Mouse (Mus musculus) neural tube, embryonic 11.5 days (tissue): Measurements from ENCODE around the gene Ipo13. TPM values are rescaled to one million over a fixed set of nuclear protein-coding genes. Genes with fewer than 3 reads are reported as not detected.

ENCODE experiments used
- ATAC-seq: fragments of 200-750 bp; cut with Nextera tagmentation; 2 replicates; pipeline ENCODE4 v1.8.0; 2017; ENCODE audit warnings: moderate number of reproducible peaks, mild to moderate bottlenecking, moderate TSS enrichment, moderate library complexity; ENCODE audit not compliant: insufficient read depth, low FRiP score, low TSS enrichment
- DNase-seq: peaks from one replicate; pipeline ENCODE4 v3.0.0-alpha.2; 2015; ENCODE audit warnings: low spot score
- H3K27ac ChIP-seq: fragments of 300-500 bp; sonication (generic); 2 replicates; pipeline ENCODE4 v1.5.1; 2014; ENCODE audit warnings: low read depth, mild to moderate bottlenecking, low read length
- H3K27me3 ChIP-seq: fragments of 300-500 bp; sonication (generic); 2 replicates; pipeline ENCODE4 v1.6.1; 2014; ENCODE audit warnings: mild to moderate bottlenecking, low read length, mixed read lengths; ENCODE audit not compliant: control insufficient read depth, insufficient read depth
- H3K36me3 ChIP-seq: fragments of 300-500 bp; sonication (generic); 2 replicates; pipeline ENCODE4 v1.6.1; 2014; ENCODE audit warnings: mild to moderate bottlenecking, low read length, moderate library complexity, mixed read lengths; ENCODE audit not compliant: control insufficient read depth, insufficient read depth
- H3K4me1 ChIP-seq: fragments of 300-500 bp; sonication (generic); 2 replicates; pipeline ENCODE4 v1.6.1; 2014; ENCODE audit warnings: low read length, mixed read lengths; ENCODE audit not compliant: control insufficient read depth, insufficient read depth
- H3K4me2 ChIP-seq: fragments of 300-500 bp; sonication (generic); 2 replicates; pipeline ENCODE4 v1.6.1; 2014; ENCODE audit warnings: low read depth, mild to moderate bottlenecking, moderate library complexity
- H3K4me3 ChIP-seq: fragments of 300-500 bp; sonication (generic); 2 replicates; pipeline ENCODE4 v1.5.1; 2014; ENCODE audit warnings: low read depth, low read length
- H3K9ac ChIP-seq: fragments of 300-500 bp; sonication (generic); 2 replicates; pipeline ENCODE4 v1.6.1; 2014; ENCODE audit warnings: mild to moderate bottlenecking, low read length
- H3K9me3 ChIP-seq: fragments of 300-500 bp; sonication (generic); 2 replicates; pipeline ENCODE4 v1.6.1; 2016; ENCODE audit warnings: low read length; ENCODE audit not compliant: control insufficient read depth
- WGBS: fragments of 180-500 bp; shearing (Covaris S2); extraction: QIAGEN DNeasy Blood & Tissue Kit; methylation state at CpG from one replicate; pipeline ENCODE4 v1.1.7; 2014; 5-methylcytosine and 5-hydroxymethylcytosine counted together
- polyA plus RNA-seq: library from polyadenylated mRNA; unstranded; fragments of >200 nt; fragmentation: Nextera tagmentation; extraction: Ambion mirVana; gene quantifications from 2 replicates; pipeline ENCODE4 v1.2.1, GENCODE M21; 2014

The Ipo13 gene
- polyA plus RNA-seq, 1 experiment from 2014 or later: 67.0 TPM

DNA sequence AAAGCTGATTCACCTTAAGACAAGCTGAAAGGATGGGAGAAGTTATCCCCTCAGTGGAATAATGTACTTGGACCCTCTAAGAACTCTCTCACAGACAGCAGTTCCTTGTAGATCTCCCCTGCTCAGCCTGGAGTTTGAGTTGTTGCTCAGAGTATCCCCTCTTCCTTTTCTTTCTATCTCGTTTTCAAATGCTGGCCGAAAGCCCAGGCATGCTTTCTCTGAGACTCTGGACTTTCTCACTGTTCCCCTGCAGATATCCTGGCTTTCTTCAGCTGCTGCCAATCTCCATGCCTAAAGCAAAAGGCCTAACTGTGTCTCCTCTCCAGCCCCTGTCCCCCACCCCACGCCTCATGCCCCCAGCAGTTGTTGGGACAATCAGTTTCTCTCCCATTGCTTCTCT lies 3.5 kb upstream of the Ipo13 start:
- WGBS: 83% methylated on average over 3 of the region's 3 CpGs
- no peak overlapping the region for H3K9ac ChIP-seq
- no peak for ATAC-seq

DNA sequence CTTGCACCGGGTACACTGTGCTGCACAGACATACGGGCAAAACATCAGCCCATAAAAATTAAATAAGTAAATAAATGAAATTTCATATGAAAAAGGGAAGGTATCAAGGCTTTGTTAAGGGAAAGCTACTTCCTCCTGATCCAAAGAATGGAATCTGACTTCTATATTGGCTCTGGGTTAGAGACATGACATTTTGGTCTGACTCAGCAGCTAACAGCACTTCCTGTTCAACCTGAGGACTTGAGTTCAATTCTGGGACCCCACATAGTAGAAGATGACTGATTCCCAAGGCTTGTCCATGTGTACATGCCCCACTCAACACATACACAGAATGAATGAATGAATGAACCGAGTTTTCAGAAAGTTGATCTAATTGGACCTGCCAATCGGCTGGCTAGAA lies 3.0 kb upstream of the Ipo13 start:
- Histone ChIP-seq H3K27me3 (no peaks in the 10 kb centered on the region), H3K36me3 (no peaks in the 10 kb centered on the region), H3K4me2 (no peak overlapping the region), H3K4me1 (peaks cover 16% of the 10 kb centered on the region), H3K9me3 (no peaks in the 10 kb centered on the region), H3K27ac (no peak overlapping the region), H3K9ac (no peak overlapping the region), H3K4me3 (no peak overlapping the region)
- WGBS: 92% methylated on average over 4 of the region's 4 CpGs
- no peak for ATAC-seq
- DNase-seq: no peak

More for the DNA sequence above, 3.5 kb upstream of the Ipo13 start:
- Histone ChIP-seq H3K36me3 (no peaks in the 10 kb centered on the region), H3K27me3 (no peaks in the 10 kb centered on the region), H3K27ac (no peak overlapping the region), H3K9me3 (no peaks in the 10 kb centered on the region), H3K4me2 (no peak overlapping the region), H3K4me3 (no peak overlapping the region), H3K4me1 (peaks cover 12% of the 10 kb centered on the region)
- DNase-seq: no peak

DNA sequence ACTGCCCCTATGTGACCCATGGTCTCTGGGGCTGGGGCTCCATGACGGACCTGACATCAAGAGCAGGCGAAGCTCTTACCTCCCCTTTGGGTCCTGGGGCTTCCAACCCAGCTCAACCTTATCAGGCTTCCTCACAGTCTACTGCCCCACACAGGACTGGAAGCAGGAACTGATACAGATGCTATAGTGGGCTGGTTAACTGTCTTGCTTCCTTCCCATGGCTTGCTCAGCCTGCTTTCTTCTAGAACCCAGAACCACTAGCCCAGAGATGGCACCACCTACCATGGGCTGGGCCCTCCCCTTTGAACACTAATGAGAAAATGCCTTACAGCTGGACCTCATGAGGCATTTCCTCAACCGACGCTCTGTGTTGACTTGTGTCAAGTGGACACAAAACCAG lies 2.6 kb upstream of the Ipo13 start:
- ATAC-seq (no peak), DNase-seq (no peak)
- WGBS: 94% methylated on average over 4 of the region's 4 CpGs
- Histone ChIP-seq H3K27ac (no peak overlapping the region), H3K9ac (no peak overlapping the region), H3K4me3 (no peak overlapping the region), H3K9me3 (no peaks in the 10 kb centered on the region), H3K4me1 (peaks cover 20% of the 10 kb centered on the region), H3K4me2 (no peak overlapping the region), H3K36me3 (no peaks in the 10 kb centered on the region), H3K27me3 (no peaks in the 10 kb centered on the region)

DNA sequence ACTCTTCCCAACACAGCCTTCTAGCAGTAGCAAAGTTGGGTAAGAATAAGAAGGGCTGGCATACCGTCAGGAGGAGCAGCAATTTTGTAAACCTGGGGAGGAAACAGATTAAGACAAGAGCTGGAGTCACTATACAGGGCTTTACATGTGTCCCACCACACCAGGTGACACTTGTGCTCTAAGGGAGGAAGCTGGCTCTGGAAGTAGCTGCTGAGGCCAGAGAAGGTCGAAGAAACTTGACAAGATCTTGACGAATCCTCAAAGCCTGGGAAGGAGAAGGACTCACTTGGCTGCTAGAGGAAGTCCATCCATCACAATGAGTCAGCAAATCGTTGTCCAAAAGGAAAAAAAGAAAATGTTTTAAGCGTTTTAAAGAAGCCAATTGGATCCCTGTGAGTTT lies 1.6 kb upstream of the Ipo13 start:
- Histone ChIP-seq H3K4me2 (no peak overlapping the region), H3K27ac (no peak overlapping the region), H3K4me3 (no peak overlapping the region), H3K9me3 (no peaks in the 10 kb centered on the region), H3K9ac (no peak overlapping the region), H3K4me1 (peaks cover 20% of the 10 kb centered on the region), H3K27me3 (no peaks in the 10 kb centered on the region), H3K36me3 (0 out of 2 replicates have a peak, but pooled peaks cover 2% of the 10 kb centered on the region)
- ATAC-seq: no peak
- 82% methylated on average over 5 of the region's 5 CpGs for WGBS
- DNase-seq: no peak

DNA sequence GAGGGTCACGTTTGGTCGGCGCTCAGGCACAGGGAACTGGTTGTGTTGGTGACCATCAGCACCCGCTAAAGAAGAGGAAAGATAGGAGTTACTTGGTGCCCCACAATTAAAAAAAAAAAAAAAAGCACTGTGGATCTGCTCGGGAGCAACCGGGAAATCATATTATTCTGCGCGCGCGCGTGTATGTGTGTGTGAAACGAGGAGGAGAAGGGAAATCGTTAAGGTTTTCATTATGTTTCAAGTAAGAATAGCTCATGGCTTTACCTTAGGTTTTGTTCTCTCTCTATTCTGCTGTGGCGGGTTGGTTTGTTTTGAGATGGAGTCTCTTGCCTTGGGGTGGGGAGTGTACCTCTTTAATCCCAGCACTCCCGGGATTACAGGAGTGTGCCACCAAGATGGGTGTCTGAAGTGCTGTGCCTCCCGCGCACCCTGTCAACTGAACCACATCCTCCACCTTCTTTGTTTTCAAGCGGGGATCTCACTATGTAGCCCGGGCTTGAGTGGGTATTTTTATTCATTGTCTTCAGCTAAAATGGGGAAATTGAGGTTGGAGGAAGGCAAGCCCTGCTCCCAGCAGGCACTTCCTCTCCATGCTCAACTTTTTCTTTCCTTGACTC lies 798 bp upstream of the Ipo13 start:
- H3K9ac ChIP-seq: peak overlapping the region; percentile 79
- 0 out of 2 replicates have a peak, but pooled peaks cover 2% of the 10 kb centered on the region for H3K36me3 ChIP-seq
- H3K27me3 ChIP-seq: no peaks in the 10 kb centered on the region
- no peak for ATAC-seq
- H3K9me3 ChIP-seq: no peaks in the 10 kb centered on the region
- WGBS: 9% methylated on average over 19 of the region's 19 CpGs
- no peak overlapping the region for H3K27ac ChIP-seq
- no peak for DNase-seq
- H3K4me3 ChIP-seq: peak overlapping the region; percentile 72
- H3K4me2 ChIP-seq: peak overlapping the region; percentile 66
- H3K4me1 ChIP-seq: peaks cover 20% of the 10 kb centered on the region

DNA sequence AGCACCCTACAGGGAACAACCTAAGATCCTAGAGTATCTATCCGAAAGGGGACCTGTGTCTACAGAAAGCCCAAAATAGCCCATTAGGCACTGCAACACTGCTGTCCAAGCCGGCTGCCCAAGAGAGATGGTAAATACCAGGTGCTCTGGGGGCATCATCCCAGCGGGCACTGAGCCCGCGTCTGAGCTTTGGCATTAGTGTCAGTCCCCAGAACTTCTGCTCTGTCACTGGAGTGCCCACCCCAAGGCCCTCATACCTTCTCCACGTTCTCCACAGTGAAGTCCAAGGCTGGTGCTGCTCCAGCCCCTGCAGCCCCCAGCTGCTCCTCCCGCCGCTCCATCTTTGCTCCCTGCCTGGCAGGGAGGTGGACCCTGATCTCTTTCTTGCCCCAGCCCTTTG lies 768 bp downstream of the Ipo13 start:
- no peaks in the 10 kb centered on the region for H3K9me3 ChIP-seq
- 18% methylated on average over 8 of the region's 8 CpGs for WGBS
- H3K27ac ChIP-seq: no peak overlapping the region
- H3K27me3 ChIP-seq: no peaks in the 10 kb centered on the region
- peaks cover 28% of the 10 kb centered on the region for H3K4me1 ChIP-seq
- peak overlapping the region; percentile 66 for H3K4me2 ChIP-seq
- no peak for ATAC-seq
- H3K9ac ChIP-seq: peak overlapping the region; percentile 79
- no peak for DNase-seq
- H3K4me3 ChIP-seq: peak overlapping the region; percentile 72
- peaks cover 2% of the 10 kb centered on the region; the same call in 1 of the 2 replicates for H3K36me3 ChIP-seq

DNA sequence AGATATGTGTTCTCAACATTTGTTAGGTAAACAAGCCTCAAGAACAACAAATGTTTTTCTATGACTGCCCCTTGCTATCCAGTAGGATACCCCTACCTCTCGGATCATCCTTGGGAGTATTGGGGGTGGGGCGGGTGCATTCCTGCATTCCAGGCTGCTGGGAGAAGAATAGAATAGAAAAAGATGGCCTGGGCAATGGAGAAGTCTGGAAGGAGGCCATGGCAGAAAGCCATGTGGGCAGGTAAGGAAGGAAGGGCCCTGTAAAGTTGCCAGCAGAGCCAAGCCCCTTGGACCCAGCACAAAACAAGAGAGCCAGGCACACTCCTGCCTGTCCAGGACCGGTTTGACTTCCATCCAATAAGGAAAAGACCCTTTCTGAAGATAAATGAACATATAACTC lies 1.4 kb downstream of the Ipo13 start:
- WGBS: 48% methylated on average over 3 of the region's 3 CpGs
- DNase-seq (no peak), ATAC-seq (no peak)
- Histone ChIP-seq H3K27me3 (no peaks in the 10 kb centered on the region), H3K9ac (0 out of 2 replicates have a peak overlapping the region, but pooled peaks have one; percentile 22), H3K36me3 (peaks cover 2% of the 10 kb centered on the region; the same call in 1 of the 2 replicates), H3K27ac (no peak overlapping the region), H3K4me1 (peaks cover 28% of the 10 kb centered on the region), H3K9me3 (no peaks in the 10 kb centered on the region), H3K4me2 (peak overlapping the region; percentile 66), H3K4me3 (peak overlapping the region; percentile 72)

DNA sequence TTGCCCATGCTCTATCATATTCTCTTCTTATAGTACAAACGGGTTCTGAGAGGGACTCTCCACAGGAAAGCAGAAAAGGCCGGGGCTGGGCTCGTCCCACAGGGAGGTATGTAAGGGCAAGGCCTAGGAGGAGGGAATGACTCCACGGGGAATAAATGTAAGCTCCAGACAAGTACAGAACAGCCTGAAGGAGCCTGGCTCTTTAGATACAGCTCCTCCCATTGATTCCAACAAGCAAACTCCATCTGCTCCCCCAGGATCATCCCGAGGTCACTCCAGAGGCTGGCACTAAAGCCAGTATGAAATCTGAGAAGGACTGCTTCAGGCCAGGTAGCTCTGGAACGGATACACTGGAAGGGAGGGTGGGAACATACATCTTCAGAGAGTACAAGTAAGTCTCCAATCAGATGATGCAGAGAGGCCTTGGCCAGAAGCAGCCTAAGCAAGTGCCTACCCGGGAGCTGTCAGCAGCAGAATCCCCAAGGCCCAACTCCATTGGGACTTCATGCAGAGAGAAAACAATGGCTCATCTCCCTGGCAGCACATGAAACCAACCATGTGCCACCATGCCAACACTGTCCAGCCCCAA lies 2.0 kb downstream of the Ipo13 start:
- 61% methylated on average over 7 of the region's 7 CpGs for WGBS
- DNase-seq (no peak), ATAC-seq (no peak)
- peaks cover 2% of the 10 kb centered on the region; the same call in 1 of the 2 replicates for H3K36me3 ChIP-seq
- peak overlapping the region; percentile 72; the same call in 1 of the 2 replicates for H3K4me3 ChIP-seq
- no peaks in the 10 kb centered on the region for H3K27me3 ChIP-seq
- no peak overlapping the region for H3K27ac ChIP-seq
- H3K4me2 ChIP-seq: peak overlapping the region; percentile 66
- peaks cover 28% of the 10 kb centered on the region for H3K4me1 ChIP-seq
- H3K9me3 ChIP-seq: no peaks in the 10 kb centered on the region
- 0 out of 2 replicates have a peak overlapping the region, but pooled peaks have one; percentile 22 for H3K9ac ChIP-seq

DNA sequence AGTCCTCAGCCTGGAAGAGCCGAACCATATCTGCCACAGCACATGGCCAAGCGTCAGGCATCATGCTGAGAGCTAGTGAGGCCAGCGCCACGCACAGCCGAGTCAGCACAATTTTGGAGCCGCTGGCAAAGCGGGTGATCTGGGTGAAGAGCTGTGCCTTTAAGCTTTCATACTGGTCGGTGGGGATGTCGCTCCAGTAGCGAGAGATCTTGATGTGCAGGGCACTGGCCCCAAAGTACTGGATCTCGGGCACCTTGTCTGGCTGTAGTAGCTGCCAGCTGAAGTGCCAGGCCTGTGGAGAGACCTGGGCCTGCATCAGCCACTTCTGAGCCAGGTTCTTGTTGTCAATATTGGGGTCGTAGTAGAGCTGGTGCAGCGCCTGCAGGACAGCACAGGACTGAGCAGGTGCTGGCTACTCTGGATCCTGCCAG lies 2.7 kb downstream of the Ipo13 start:
- no peaks in the 10 kb centered on the region for H3K9me3 ChIP-seq
- H3K27ac ChIP-seq: no peak overlapping the region
- ATAC-seq: no peak
- no peaks in the 10 kb centered on the region for H3K27me3 ChIP-seq
- peaks cover 2% of the 10 kb centered on the region; the same call in 1 of the 2 replicates for H3K36me3 ChIP-seq
- no peak for DNase-seq
- H3K9ac ChIP-seq: no peak overlapping the region
- peaks cover 28% of the 10 kb centered on the region for H3K4me1 ChIP-seq
- H3K4me2 ChIP-seq: no peak overlapping the region; the same call in 1 of the 2 replicates
- no peak overlapping the region for H3K4me3 ChIP-seq
- WGBS: 94% methylated on average over 13 of the region's 13 CpGs
